ENCODE assay signal across 19 mouse cellular contexts in genomic region chr2:29718581-29718980, GRCm38 (mm10). TPM values are rescaled to one million over a fixed set of nuclear protein-coding genes. Genes with fewer than 3 reads are reported as not detected.
"Had no signal": no experiment of that assay in that cellular context is flagged by ENCODE, and none has a peak within 500 bp of the region (broad histone marks: within the 10 kb centered on the region; RNA-seq: fewer than 3 reads in every experiment).

No protein-coding gene starts in this region.

- ATAC-seq: intestine, embryonic 15.5 days; liver, postnatal 0 days had no signal

- H3K4me3 ChIP-seq: intestine, embryonic 15.5 days; kidney, embryonic 15.5 days; limb, embryonic 12.5 days; liver, embryonic 13.5 days; lung, embryonic 15.5 days; megakaryocyte, embryonic 14.5 days; neural tube, embryonic 15.5 days had no signal

- H3K4me2 ChIP-seq: intestine, embryonic 15.5 days; kidney, embryonic 15.5 days; limb, embryonic 12.5 days; liver, embryonic 13.5 days; lung, embryonic 15.5 days; midbrain, embryonic 11.5 days; neural tube, embryonic 15.5 days had no signal

- DNase-seq: kidney, adult 18-20 months; layer of hippocampus, postnatal 36 days; liver; liver, embryonic 13.5 days; liver, postnatal 0 days; lung, postnatal 14 days; right cerebral cortex, adult 18-20 months; right cerebral cortex, postnatal 25 days had no signal

- H3K27me3 ChIP-seq: intestine, embryonic 15.5 days; kidney, embryonic 15.5 days; limb, embryonic 12.5 days; liver, embryonic 13.5 days; lung, embryonic 15.5 days; megakaryocyte, embryonic 14.5 days; neural tube, embryonic 15.5 days had no signal

- H3K9me3 ChIP-seq: intestine, embryonic 15.5 days; kidney, embryonic 15.5 days; limb, embryonic 12.5 days; liver, embryonic 13.5 days; lung, embryonic 15.5 days; megakaryocyte, embryonic 14.5 days; neural tube, embryonic 15.5 days had no signal

- H3K27ac ChIP-seq: intestine, embryonic 15.5 days; kidney, embryonic 15.5 days; limb, embryonic 12.5 days; liver, embryonic 13.5 days; lung, embryonic 15.5 days; macrophage; neural tube, embryonic 15.5 days; stomach, postnatal 0 days had no signal

- H3K9ac ChIP-seq: intestine, embryonic 15.5 days; kidney, embryonic 15.5 days; limb, embryonic 12.5 days; liver, embryonic 13.5 days; liver, postnatal 0 days; lung, embryonic 15.5 days; neural tube, embryonic 15.5 days had no signal

RNA-seq across cellular contexts. Expression of gene Gm13420, which starts 32.9 kb away (rescaled TPM):
- polyA plus RNA-seq: limb, embryonic 12.5 days; macrophage; midbrain, embryonic 11.5 days; neural tube, embryonic 11.5 days had no signal

RNA-seq across cellular contexts. Expression of gene Gm13547, which starts 40.5 kb away (rescaled TPM):
- total RNA-seq: layer of hippocampus, postnatal 36 days; midbrain, postnatal 0 days had no signal
- polyA plus RNA-seq: kidney, embryonic 15.5 days; limb, embryonic 12.5 days; liver, embryonic 13.5 days; liver, postnatal 0 days; lung, embryonic 15.5 days; macrophage; midbrain, embryonic 11.5 days; midbrain, postnatal 0 days; neural tube, embryonic 11.5 days; neural tube, embryonic 15.5 days had no signal
